ENCODE assay signal across 8 mouse cellular contexts in the genomic region with DNA sequence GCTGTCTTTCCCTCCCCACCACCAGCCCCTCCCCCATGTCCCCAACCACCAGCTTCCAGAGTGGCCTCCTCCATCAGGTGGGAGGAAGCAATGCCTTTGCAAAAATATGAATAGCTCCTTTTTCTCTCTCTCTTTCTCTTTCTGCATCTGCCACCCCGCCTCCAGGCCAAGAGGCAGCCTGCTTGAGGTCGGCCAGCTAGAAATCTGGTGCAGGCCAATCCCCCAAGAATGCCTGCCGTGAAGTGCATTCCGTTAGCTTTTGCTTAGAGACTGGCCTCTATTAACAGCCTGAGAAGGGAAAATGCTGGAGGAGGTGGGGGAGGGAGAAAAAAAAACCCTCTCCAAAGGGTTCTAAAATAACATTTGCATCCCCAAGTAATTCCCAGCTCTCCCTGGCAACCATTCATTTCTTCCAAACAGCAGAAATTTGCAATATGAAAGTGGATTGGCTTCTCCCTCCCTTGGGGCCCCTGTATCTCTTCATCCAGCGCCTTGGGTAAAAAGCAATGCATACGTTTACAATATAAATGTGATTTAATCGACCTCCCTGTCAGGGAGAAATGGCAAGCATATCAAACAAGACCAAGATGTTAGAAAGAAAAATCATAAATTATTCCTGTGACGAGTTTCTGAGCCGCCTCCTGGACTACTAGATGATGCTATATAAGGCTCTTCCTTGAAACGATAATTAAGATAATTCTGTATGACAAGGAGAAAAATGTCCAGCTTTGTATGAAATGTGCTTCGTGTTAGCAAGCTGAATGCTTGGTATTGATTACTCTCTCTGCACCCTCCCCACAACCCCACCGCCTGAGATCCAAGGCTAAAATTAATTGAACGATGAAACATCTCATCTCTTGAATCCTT.
A peak's percentile ranks its signal among the peaks of the same experiment; 100 is the strongest.
DNase-seq lines count a peak whose midpoint lies in the region; ATAC-seq and TF ChIP-seq lines count a peak whose summit lies in the region.
"Had no signal": no experiment of that assay in that cellular context is flagged by ENCODE, and none has a peak within 500 bp of the region (broad histone marks: within the 10 kb centered on the region; RNA-seq: fewer than 3 reads in every experiment).

No protein-coding gene starts in this region.

- ATAC-seq in forebrain, embryonic 14.5 days = peak; percentile 30; the same call in 1 of the 2 replicates

- DNase-seq in right cerebral cortex, adult 18-20 months = peak; percentile 57
- DNase-seq in right cerebral cortex, postnatal 14 days = no peak
- DNase-seq in forebrain, embryonic 14.5 days (ENCODE audit: low spot score) = peak; percentile 78
- peak; percentile 78 for DNase-seq in midbrain, embryonic 10.5 days (ENCODE audit: low spot score)
- no peak for DNase-seq in thymus, adult 18-20 months
- no peak for DNase-seq in lung, adult 2 months
- no peak for DNase-seq in urinary bladder, postnatal 36 days (ENCODE audit: low spot score in 2 of 2)

- peak overlapping the region; percentile 81 for H3K27ac ChIP-seq in forebrain, embryonic 14.5 days (ENCODE audit: low read depth, low read length)
- H3K27ac ChIP-seq in midbrain, embryonic 10.5 days (replicated peaks) = peak overlapping the region; percentile 94
- H3K27ac ChIP-seq: macrophage had no signal

- no peak for TF ChIP-seq POLR2A in lung, adult 2 months (IDR thresholded peaks at IDR 0.05; ENCODE audit: borderline replicate concordance, extremely low read depth, low read depth, low read length)

- 0 out of 2 replicates have a peak overlapping the region, but pooled peaks have one; percentile 8 for H3K4me2 ChIP-seq in forebrain, embryonic 14.5 days (ENCODE audit: low read length)

- WGBS in forebrain, embryonic 14.5 days = 11% methylated on average over 13 of the region's 13 CpGs
- 21% methylated on average over 13 of the region's 13 CpGs for WGBS in midbrain, embryonic 10.5 days
- 54% methylated on average over 13 of the region's 13 CpGs for WGBS in lung, adult 2 months

- no peaks in the 10 kb centered on the region for H3K27me3 ChIP-seq in forebrain, embryonic 14.5 days (replicated peaks; ENCODE audit: control insufficient read depth, insufficient read depth, low read length)
- H3K27me3 ChIP-seq in midbrain, embryonic 10.5 days (ENCODE audit: low read depth, poor library complexity, severe bottlenecking) = no peaks in the 10 kb centered on the region

- H3K9me3 ChIP-seq in forebrain, embryonic 14.5 days (replicated peaks; ENCODE audit: control insufficient read depth, low read length) = no peaks in the 10 kb centered on the region
- H3K9me3 ChIP-seq in midbrain, embryonic 10.5 days (replicated peaks) = no peaks in the 10 kb centered on the region

- no peak for TF ChIP-seq CTCF in lung, adult 2 months (IDR thresholded peaks at IDR 0.05; ENCODE audit: insufficient read depth, low read length)

- peaks cover 32% of the 10 kb centered on the region for H3K4me1 ChIP-seq in forebrain, embryonic 14.5 days (ENCODE audit: control insufficient read depth, insufficient read depth, low read length)
- peaks cover 76% of the 10 kb centered on the region for H3K4me1 ChIP-seq in midbrain, embryonic 10.5 days
- no peaks in the 10 kb centered on the region for H3K4me1 ChIP-seq in lung, adult 2 months (ENCODE audit: control insufficient read depth, insufficient read depth, low read length)

- no peaks in the 10 kb centered on the region for H3K36me3 ChIP-seq in forebrain, embryonic 14.5 days (ENCODE audit: control insufficient read depth, insufficient read depth, low read length)
- H3K36me3 ChIP-seq in midbrain, embryonic 10.5 days = no peaks in the 10 kb centered on the region

- no peak overlapping the region for H3K4me3 ChIP-seq in forebrain, embryonic 14.5 days (ENCODE audit: low read depth, low read length)
- H3K4me3 ChIP-seq in midbrain, embryonic 10.5 days = peak overlapping the region; percentile 28
- H3K4me3 ChIP-seq in lung, adult 2 months (replicated peaks; ENCODE audit: extremely low read depth, low read depth, low read length) = no peak overlapping the region

- H3K9ac ChIP-seq in forebrain, embryonic 14.5 days (ENCODE audit: low read length) = no peak overlapping the region

Comparison
In these comparisons a context has a peak if more than half of its experiments do, and no peak if none do; other contexts are left out.
1. DNase-seq: peak in right cerebral cortex, adult 18-20 months (single experiment), forebrain, embryonic 14.5 days (single experiment) and midbrain, embryonic 10.5 days (single experiment); none in right cerebral cortex, postnatal 14 days (single experiment), thymus, adult 18-20 months (0 of 2), lung, adult 2 months (single experiment) and urinary bladder, postnatal 36 days (0 of 2).